Mouse (Mus musculus) MEL-GATA-1-ER (cell line): ENCODE results near the gene Camk2g.

Experiments
- DNase-seq: peaks from one replicate; pipeline ENCODE4 v3.0.0-alpha.2; 2012; ENCODE audit warnings: low read depth; ENCODE audit errors: extremely low read depth

Camk2g gene

GRCm38 (mm10) chr14:20809349-20809748 lies 15.5 kb upstream of the Camk2g start:
- no peak for DNase-seq

- no peak for DNase-seq
Observed at GRCm38 (mm10) chr14:20806116-20806840, 12.4 kb upstream of the Camk2g start.

- no peak for DNase-seq
Observed at GRCm38 (mm10) chr14:20804964-20805672, 11.2 kb upstream of the Camk2g start.

- DNase-seq: no peak
Observed at GRCm38 (mm10) chr14:20804481-20804880, 10.6 kb upstream of the Camk2g start.

- DNase-seq: peak; percentile 47
Observed at GRCm38 (mm10) chr14:20803606-20803938, 9.7 kb upstream of the Camk2g start.

GRCm38 (mm10) chr14:20802926-20803605 lies 9.2 kb upstream of the Camk2g start:
- no peak for DNase-seq

- DNase-seq: peak; percentile 71
Observed at GRCm38 (mm10) chr14:20798761-20799160, 4.9 kb upstream of the Camk2g start.

- no peak for DNase-seq
Observed at GRCm38 (mm10) chr14:20798300-20798699, 4.4 kb upstream of the Camk2g start.

GRCm38 (mm10) chr14:20796643-20797042 lies 2.8 kb upstream of the Camk2g start:
- no peak for DNase-seq

GRCm38 (mm10) chr14:20796170-20796569 lies 2.3 kb upstream of the Camk2g start:
- no peak for DNase-seq

GRCm38 (mm10) chr14:20795423-20796152 lies 1.7 kb upstream of the Camk2g start:
- DNase-seq: no peak

- DNase-seq: no peak
Observed at GRCm38 (mm10) chr14:20794589-20794988, 701 bp upstream of the Camk2g start.

- DNase-seq: no peak
Observed at GRCm38 (mm10) chr14:20792922-20793757, 748 bp downstream of the Camk2g start.

- DNase-seq: no peak
Observed at GRCm38 (mm10) chr14:20792243-20792921, 1.5 kb downstream of the Camk2g start.

- DNase-seq: no peak
Observed at GRCm38 (mm10) chr14:20791511-20792242, 2.2 kb downstream of the Camk2g start.

GRCm38 (mm10) chr14:20790996-20791395 lies 2.9 kb downstream of the Camk2g start:
- DNase-seq: no peak

- no peak for DNase-seq
Observed at GRCm38 (mm10) chr14:20790445-20790844, 3.4 kb downstream of the Camk2g start.

GRCm38 (mm10) chr14:20789593-20789992 lies 4.3 kb downstream of the Camk2g start:
- DNase-seq: no peak

GRCm38 (mm10) chr14:20788151-20788550 lies 5.7 kb downstream of the Camk2g start:
- no peak for DNase-seq

- no peak for DNase-seq
Observed at GRCm38 (mm10) chr14:20786611-20787015, 7.3 kb downstream of the Camk2g start.
